ENCODE assay signal across 8 mouse cellular contexts in the genomic region with DNA sequence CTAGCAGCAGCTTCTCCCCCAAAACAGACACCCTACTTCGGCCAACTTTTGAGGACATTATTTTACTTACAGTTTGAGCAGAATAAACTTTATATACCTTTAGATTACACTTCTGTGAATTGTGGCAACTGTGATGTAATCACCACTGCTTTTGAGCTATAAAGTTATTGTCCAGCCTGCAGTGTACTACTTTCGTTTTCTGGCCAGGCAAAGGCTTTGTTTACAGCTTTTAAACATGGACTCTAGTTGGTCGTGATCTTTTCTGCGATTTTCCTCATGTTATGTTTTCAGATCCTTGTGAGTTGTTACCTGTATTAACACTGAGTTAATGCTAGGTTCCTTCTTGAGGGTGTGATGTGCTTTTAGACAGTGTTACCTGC.
DNase-seq lines count a peak whose midpoint lies in the region; ATAC-seq and TF ChIP-seq lines count a peak whose summit lies in the region.

No protein-coding gene starts in this region.

- no peak for TF ChIP-seq CTCF in lung, adult 2 months (IDR thresholded peaks at IDR 0.05; ENCODE audit: insufficient read depth, low read length)

- H3K9me3 ChIP-seq in embryonic facial prominence, embryonic 14.5 days (ENCODE audit: control insufficient read depth, low read length) = no peaks in the 10 kb centered on the region; the same call in 1 of the 2 replicates
- no peaks in the 10 kb centered on the region for H3K9me3 ChIP-seq in limb, embryonic 11.5 days (ENCODE audit: control insufficient read depth, low read length)
- no peaks in the 10 kb centered on the region for H3K9me3 ChIP-seq in neural tube, embryonic 13.5 days

- 9% methylated on average over 4 of the region's 4 CpGs for WGBS in lung, adult 2 months
- 40% methylated on average over 4 of the region's 4 CpGs for WGBS in embryonic facial prominence, embryonic 14.5 days
- 48% methylated on average over 4 of the region's 4 CpGs for WGBS in limb, embryonic 11.5 days
- 34% methylated on average over 4 of the region's 4 CpGs for whole genome bisulfite sequencing in neural tube, embryonic 13.5 days

- H3K27ac ChIP-seq in embryonic facial prominence, embryonic 14.5 days (replicated peaks; ENCODE audit: low read depth, low read length) = peak overlapping the region; percentile 93
- no peak overlapping the region for H3K27ac ChIP-seq in limb, embryonic 11.5 days (replicated peaks; ENCODE audit: low read depth, low read length)
- peak overlapping the region; percentile 95 for H3K27ac ChIP-seq in neural tube, embryonic 13.5 days (replicated peaks)

- H3K27me3 ChIP-seq in embryonic facial prominence, embryonic 14.5 days (replicated peaks; ENCODE audit: control insufficient read depth, insufficient read depth, low read length) = no peaks in the 10 kb centered on the region
- no peaks in the 10 kb centered on the region for H3K27me3 ChIP-seq in limb, embryonic 11.5 days (ENCODE audit: control insufficient read depth, insufficient read depth, low read length)
- 0 out of 2 replicates have a peak, but pooled peaks cover under 1% of the 10 kb centered on the region for H3K27me3 ChIP-seq in neural tube, embryonic 13.5 days

- H3K4me1 ChIP-seq in lung, adult 2 months (ENCODE audit: control insufficient read depth, insufficient read depth, low read length) = peaks cover 4% of the 10 kb centered on the region
- H3K4me1 ChIP-seq in embryonic facial prominence, embryonic 14.5 days (ENCODE audit: control insufficient read depth, insufficient read depth, low read length) = no peaks in the 10 kb centered on the region
- no peaks in the 10 kb centered on the region; the same call in 1 of the 2 replicates for H3K4me1 ChIP-seq in limb, embryonic 11.5 days (ENCODE audit: control insufficient read depth, insufficient read depth, low read length)
- peaks cover 10% of the 10 kb centered on the region for H3K4me1 ChIP-seq in neural tube, embryonic 13.5 days (replicated peaks)

- no peaks in the 10 kb centered on the region for H3K36me3 ChIP-seq in embryonic facial prominence, embryonic 14.5 days (ENCODE audit: control insufficient read depth, insufficient read depth, low read length)
- no peaks in the 10 kb centered on the region for H3K36me3 ChIP-seq in limb, embryonic 11.5 days (ENCODE audit: control insufficient read depth, insufficient read depth, low read length)
- H3K36me3 ChIP-seq in neural tube, embryonic 13.5 days = no peaks in the 10 kb centered on the region

- peak overlapping the region; percentile 86 for H3K4me3 ChIP-seq in lung, adult 2 months (replicated peaks; ENCODE audit: extremely low read depth, low read depth, low read length)
- peak overlapping the region; percentile 74 for H3K4me3 ChIP-seq in embryonic facial prominence, embryonic 14.5 days (ENCODE audit: low read depth, low read length)
- peak overlapping the region; percentile 49 for H3K4me3 ChIP-seq in limb, embryonic 11.5 days (ENCODE audit: low read depth, low read length)
- peak overlapping the region; percentile 57 for H3K4me3 ChIP-seq in neural tube, embryonic 13.5 days

- peak; percentile 5; the same call in 1 of the 2 replicates for ATAC-seq in embryonic facial prominence, embryonic 14.5 days (ENCODE audit: low read depth)
- ATAC-seq in limb, embryonic 11.5 days (ENCODE audit: insufficient number of reproducible peaks, low FRiP score, low TSS enrichment, low read depth) = no peak
- ATAC-seq in neural tube, embryonic 13.5 days (ENCODE audit: low read depth) = peak; percentile 21

- H3K4me2 ChIP-seq in embryonic facial prominence, embryonic 14.5 days (ENCODE audit: low read depth, low read length) = peak overlapping the region; percentile 56
- H3K4me2 ChIP-seq in limb, embryonic 11.5 days (ENCODE audit: low read depth, severe bottlenecking) = peak overlapping the region; percentile 60
- peak overlapping the region; percentile 71 for H3K4me2 ChIP-seq in neural tube, embryonic 13.5 days

- peak overlapping the region; percentile 95 for H3K9ac ChIP-seq in embryonic facial prominence, embryonic 14.5 days (ENCODE audit: low read depth, low read length)
- peak overlapping the region; percentile 95 for H3K9ac ChIP-seq in limb, embryonic 11.5 days (ENCODE audit: low read length)
- H3K9ac ChIP-seq in neural tube, embryonic 13.5 days = peak overlapping the region; percentile 94

- DNase-seq in lung, adult 2 months = no peak
- no peak for DNase-seq in lung, adult 18-20 months
- DNase-seq in embryonic facial prominence, embryonic 14.5 days (ENCODE audit: low spot score) = no peak
- DNase-seq in limb, embryonic 11.5 days (ENCODE audit: low spot score) = no peak
- no peak for DNase-seq in cerebellum, adult 18-20 months
- no peak for DNase-seq in layer of hippocampus, adult 8-10 months (ENCODE audit: low spot score in 2 of 2)
- no peak for DNase-seq in adrenal gland, postnatal 36 days

- TF ChIP-seq POLR2A in lung, adult 2 months (IDR thresholded peaks at IDR 0.05; ENCODE audit: borderline replicate concordance, extremely low read depth, low read depth, low read length) = no peak
